Mouse (Mus musculus): ENCODE results near the gene Otulinl.

The Otulinl gene

DNA sequence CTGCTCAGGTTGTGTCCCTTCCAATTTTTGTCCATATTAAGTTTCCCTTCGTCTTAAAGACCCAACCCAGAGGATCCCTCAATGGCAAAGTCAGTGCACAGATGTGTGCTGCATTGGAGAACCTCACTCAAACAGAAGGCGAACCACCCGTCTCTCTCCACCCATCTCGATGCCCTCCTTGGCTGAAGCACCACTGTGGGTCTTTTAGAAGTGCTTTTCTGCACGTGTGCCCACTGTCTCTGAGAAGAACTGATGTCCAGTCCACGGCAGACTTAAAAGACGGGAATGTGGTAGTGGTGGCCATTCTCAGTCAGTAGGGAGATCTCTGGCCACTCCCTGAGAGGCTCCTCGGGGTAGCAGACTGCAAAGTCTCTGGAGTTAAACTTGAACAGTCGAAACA, 24.8 kb downstream of the Otulinl start:
- in situ Hi-C loops (cut with MboI): no loop called here

GRCm38 (mm10) chr15:27655015-27655414, 26.4 kb downstream of the Otulinl start:
- in situ Hi-C loops (cut with MboI): no loop called here

DNA sequence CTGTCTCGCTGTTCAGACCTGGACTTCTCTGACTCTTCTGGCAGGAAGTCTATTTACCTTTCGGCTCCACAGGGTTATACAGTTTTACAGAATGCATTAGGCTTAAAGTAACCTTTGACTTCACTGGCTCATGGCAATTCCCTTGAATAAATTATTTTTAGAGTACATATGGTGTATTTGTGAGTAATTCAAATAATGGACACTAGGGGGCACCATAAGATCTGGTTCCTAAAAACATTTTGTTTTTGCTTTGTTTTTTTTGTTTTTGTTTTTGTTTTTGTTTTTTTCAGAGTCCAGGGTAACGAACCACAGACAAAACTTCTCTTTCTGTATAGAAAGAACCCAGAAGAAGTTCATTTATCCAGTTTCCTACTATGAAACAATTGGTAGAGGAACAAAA, 33.7 kb downstream of the Otulinl start:
- in situ Hi-C loops (cut with MboI): loop anchor here (10.0 kb wide), 2 partner anchors 207 to 323 kb away; no protein-coding TSS in a partner anchor

DNA sequence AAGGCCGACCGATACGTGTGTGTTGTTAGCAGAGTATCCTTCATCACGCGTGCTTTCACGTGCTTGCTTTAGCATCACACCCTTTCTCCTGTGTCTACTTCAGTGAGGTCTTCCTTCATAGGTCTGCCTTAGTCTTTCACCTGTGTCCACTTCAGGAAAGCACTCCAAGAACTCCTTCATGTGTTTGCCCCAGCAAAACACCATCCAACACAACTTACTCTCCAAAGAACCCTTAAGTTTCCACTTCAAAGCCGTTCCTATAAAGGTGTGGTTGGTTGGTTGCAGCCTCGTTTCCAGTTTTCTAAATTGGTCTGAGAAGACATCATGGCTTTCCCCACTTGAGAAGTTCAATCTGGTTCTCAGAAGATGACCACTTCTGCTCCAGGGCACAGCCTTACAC, 34.7 kb downstream of the Otulinl start:
- in situ Hi-C loops (cut with MboI): loop anchor here (10.0 kb wide), 2 partner anchors 208 to 322 kb away; no protein-coding TSS in a partner anchor

DNA sequence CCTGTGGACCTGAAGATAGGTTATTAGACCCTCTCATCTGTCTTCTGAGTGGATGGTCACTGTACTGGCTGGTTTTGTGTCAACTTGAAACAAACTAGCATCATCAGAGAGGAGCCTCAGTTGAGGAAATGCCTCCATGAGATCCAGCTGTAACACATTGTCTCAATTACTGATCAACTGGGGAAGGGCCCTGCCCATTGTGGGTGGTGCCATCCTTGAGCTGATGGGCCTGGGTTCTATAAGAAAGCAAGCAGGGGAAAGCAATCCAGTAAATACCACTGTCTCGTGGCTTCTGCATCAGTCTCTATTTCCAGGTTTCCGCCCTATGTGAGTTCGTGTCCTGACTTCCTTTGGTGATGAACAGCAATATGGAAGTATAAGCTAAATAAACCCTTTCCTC, 36.1 kb downstream of the Otulinl start:
- in situ Hi-C loops (cut with MboI): loop anchor here (10.0 kb wide), 2 partner anchors 210 to 320 kb away; no protein-coding TSS in a partner anchor

DNA sequence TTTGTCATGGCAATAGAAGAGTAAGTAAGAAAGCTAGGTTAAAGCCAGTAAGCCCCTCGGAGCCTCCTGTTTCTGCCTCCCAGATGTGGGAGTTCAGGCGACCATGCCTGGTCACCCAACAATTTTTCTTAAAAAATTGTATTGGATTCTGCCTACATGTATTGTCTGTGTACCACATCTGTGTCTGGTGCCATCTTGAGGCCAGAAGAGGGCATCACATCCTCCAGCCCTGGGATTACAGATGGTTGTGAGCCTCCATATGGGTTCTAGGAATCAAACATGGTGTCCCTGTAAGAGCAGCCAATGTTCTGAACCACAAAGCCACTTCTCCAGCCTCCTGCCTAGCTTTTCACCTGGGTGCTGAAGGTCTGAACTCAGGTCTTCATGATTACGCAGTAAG, 38.5 kb downstream of the Otulinl start:
- in situ Hi-C loops (cut with MboI): loop anchor here (10.0 kb wide), 2 partner anchors 212 to 318 kb away; no protein-coding TSS in a partner anchor

DNA sequence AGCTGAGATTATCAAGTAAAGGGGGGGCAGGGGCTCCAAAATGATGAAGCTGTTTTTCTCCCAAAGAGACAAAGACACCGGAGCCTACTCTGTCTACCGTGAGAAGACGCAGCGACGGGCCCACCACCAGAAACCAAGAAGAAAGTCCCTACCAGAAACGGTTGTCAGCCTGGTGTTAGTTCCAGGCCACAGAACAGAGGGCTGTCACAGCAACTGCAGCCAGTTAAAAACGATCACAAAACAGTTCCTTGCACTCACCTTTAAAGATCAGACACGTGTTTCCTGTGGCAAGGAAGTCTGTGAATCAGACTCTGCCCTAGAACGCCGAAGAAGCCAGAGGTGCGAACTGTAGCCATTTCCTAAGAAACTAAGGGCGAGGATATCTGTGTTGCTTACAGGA, 40.2 kb downstream of the Otulinl start:
- in situ Hi-C loops (cut with MboI): loop anchor here (10.0 kb wide), 2 partner anchors 214 to 316 kb away; no protein-coding TSS in a partner anchor

GRCm38 (mm10) chr15:27633941-27634900, 47.2 kb downstream of the Otulinl start:
- in situ Hi-C loops (cut with MboI): no loop called here

GRCm38 (mm10) chr15:27630601-27631383, 50.6 kb downstream of the Otulinl start, which contains the start of gene Otulin:
TSS of gene Otulin (minus strand) at chr15:27630693.
- in situ Hi-C loops (cut with MboI): no loop called here

GRCm38 (mm10) chr15:27629800-27630600, 51.4 kb downstream of the Otulinl start:
- in situ Hi-C loops (cut with MboI): no loop called here

DNA sequence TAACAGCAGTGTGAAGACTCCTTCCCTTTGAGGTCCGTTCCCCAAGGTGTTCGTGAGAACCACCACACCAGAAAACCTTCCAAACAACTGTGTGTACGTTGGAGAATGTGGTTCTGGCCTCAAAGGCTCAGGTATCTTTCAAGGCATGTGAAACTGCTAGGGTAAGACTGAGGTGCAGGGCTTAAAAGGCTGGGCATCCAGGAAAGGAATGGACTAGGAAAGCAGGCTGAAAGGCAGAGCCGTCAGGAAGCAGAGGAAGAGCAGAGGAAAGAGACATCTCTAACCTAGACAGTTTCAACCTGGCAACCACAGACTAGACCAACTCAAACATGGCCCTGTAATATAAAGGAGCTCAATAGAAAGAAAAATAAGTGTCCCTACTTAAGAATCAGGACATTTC, 52.3 kb downstream of the Otulinl start:
- in situ Hi-C loops (cut with MboI): no loop called here

DNA sequence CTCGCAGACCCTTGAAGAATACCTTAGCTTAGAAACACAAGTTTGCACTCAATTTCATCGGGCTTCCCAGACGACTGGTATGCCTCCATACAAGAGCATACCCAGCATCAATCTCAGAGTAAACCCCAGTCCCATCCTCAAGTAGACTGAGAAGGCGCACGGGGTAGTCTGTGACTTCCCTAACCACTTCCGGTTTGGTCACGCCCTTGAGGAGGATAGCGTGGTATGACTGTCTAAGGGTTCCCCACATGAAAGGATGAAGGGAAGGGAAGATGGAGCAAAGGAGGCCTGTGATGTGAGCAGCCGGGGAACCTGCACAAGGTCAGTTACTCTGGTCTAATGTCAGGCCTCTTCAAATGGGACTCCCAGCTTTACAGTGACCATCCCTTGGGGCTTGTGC, 53.6 kb downstream of the Otulinl start:
- in situ Hi-C loops (cut with MboI): no loop called here

DNA sequence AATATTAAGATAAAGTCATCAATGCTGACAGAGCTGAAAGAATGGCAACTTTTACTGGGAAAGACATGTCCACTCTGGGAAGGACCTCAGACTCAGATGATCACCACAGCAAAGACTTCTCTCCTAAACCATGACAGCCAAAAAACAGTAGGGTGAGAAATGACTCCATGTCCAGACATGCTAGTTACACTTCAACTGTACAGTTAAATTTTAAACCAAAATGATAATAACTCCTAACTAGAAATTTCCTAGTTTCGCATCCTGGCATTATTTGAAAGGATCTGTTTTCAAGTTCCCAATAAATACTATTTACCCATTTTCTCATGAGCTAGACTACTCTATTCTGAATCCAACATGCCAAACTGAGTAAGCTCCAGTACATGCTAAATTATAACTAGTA, 55.1 kb downstream of the Otulinl start:
- in situ Hi-C loops (cut with MboI): no loop called here

DNA sequence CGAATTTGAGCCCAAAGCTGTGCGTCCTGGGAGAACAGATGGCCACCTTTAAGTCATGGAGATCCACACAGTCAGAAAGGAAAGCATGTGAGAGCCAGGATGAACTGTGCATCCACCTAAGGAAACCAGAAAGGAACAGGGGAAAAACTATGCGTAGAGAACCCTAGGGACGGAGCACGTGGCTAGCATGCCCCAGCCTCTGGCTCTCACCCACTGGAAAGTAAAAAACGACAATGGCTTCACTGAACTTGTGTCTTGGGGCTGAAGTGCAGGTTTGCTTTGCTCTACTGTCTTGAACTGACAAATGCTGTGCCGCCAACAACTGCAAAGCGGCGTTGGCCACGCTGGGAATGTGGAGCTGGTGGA, 55.5 kb downstream of the Otulinl start:
- in situ Hi-C loops (cut with MboI): no loop called here

- in situ Hi-C loops (cut with MboI): no loop called here
Observed at GRCm38 (mm10) chr15:27625014-27625889, 56.1 kb downstream of the Otulinl start.

DNA sequence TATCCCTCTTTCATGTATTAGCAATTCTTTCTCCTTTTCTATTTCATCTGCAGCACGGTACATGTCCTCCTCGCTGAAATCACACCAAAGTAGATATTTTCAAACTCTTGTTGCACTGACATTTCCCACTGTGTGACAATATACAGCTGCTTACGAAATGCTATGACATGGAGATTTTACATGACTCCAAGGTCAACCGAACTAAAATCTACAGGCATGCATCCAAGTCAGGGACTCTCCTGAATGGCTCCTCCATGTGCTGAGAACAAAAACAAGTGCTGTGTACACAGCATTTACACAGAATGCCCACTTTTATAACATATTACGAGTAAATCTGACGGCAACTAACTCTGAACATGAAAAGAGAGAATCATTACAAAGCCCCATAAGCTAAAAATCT, 58.1 kb downstream of the Otulinl start:
- in situ Hi-C loops (cut with MboI): no loop called here

DNA sequence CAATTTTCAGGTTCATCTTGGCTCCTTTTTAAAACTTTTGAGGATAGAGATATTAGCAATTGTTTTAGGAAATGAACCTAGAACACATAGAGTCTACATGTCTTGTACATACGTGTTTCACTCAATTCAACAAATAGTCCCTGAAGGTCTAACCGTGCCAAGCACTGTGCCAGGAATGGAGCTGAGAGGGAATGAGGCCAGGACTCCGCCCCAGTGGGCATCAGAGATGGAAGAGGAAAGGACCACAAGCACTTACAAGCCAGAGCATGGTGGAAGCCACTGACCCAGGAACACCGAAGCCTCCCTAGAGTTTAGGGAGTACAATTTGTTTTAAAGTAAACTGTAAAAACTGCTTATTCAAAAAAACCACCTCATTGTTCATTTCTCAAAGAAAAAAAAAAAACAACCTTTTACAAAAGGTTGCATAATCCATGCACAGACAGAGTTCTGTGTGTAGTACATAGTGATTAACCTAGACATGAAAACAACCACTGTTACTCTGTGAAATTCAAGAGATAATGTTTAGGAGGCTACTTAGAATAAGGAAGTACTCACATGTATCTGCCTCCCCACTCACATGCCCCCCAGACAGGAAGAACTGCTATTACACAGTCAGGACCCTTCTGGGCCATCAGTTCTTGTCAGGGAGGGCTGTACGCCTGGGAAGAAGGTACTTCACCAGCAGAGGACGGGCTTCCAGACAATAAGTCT, 60.7 kb downstream of the Otulinl start:
- in situ Hi-C loops (cut with MboI): no loop called here

GRCm38 (mm10) chr15:27619683-27620082, 61.7 kb downstream of the Otulinl start:
- in situ Hi-C loops (cut with MboI): no loop called here

DNA sequence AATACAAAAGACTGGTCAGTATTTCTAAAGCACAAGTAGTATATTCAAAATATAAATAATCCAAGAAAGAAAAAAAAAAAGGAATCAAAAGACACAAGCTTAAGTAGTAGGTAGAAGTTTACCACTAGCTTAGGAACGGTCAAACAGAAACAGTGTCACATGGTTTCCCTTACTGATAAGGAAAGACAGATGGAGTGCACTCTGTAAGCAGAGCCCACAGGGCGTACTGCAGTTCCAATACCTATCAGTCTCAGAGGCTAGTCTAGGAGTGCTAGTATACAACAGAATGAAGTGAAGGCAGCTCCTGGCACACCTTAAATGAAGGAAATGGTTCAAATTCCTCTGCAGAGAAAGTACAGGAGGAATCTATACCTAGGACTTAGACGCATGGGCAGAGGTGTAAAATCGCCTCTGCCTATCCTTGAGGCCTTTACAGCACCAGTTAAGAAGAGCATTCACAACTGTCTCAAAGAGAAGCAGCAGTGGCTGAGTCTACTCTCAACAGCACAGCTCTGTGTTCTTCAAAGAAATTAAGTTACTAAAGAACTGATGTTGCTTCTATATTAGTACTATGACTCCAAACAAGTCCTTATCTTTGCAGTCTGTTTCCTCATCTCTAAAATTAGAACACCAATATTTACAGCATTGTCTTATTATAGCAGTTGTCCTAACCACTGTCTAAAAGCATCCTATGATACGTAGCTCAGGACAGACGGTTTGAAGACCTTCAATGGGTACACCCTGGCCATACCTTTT, 62.4 kb downstream of the Otulinl start:
- in situ Hi-C loops (cut with MboI): no loop called here

Measured in mature B cell (primary cell).